Mouse (Mus musculus): ENCODE results near the gene Tmem28.

DNA sequence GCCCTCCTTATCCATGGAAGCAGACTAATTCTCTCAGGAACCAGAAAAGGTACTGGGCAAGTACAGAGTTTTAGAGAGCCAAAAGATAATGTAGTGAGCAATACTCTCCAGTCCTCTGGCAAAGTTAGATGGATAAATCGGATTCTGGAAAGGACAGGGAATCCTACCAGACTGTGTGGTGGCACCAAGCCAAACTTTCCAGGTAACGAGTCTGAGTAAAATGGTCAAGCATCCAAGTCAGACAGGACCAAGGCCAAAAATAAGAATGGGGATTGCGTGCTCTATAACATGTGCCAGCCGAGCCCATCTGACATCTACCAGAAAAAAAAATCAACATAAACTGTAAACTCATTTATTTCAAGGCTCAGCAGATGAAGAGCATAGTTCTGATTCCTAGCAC lies 56.0 kb downstream of the Tmem28 start:
- no peak for TF ChIP-seq CTCF (IDR thresholded peaks at IDR 0.05; ENCODE audit: insufficient read depth, low read length)
- no peak for TF ChIP-seq POLR2A (IDR thresholded peaks at IDR 0.05; ENCODE audit: borderline replicate concordance, extremely low read depth, low read depth, low read length)
